Mouse (Mus musculus): Measurements from ENCODE around the gene Prr23a1. TPM values are rescaled to one million over a fixed set of nuclear protein-coding genes. Genes with fewer than 3 reads are reported as not detected.
A peak's percentile ranks its signal among the peaks of the same experiment; 100 is the strongest.

The Prr23a1 gene
- total RNA-seq (2021), result not detected

DNA sequence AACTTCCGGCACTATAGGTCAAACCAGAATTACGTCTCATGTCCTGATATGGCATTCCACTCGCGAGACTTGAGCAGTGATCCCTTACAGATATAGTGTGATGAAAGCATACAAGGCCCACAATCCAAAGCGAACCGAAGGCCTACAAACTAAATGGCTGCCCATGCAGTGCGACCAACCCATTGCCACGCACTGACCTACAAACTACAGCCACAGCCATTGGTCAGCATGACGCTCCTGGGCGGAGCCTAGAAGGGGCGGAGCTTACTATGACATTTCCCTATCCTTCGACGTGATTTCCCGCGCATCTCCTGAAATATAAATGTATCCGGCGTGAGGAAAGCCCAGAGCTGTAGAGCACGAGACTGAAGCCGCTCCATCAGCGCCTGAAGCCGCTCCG is at the start of gene Prr23a1:
Gene Prr23a1, plus strand, starts transcription at position 387 of the 400 bp plus-strand sequence.
- DNase-seq (ENCODE audit: extremely low spot score in 1 of 2, low spot score in 1 of 2), result no peak

DNA sequence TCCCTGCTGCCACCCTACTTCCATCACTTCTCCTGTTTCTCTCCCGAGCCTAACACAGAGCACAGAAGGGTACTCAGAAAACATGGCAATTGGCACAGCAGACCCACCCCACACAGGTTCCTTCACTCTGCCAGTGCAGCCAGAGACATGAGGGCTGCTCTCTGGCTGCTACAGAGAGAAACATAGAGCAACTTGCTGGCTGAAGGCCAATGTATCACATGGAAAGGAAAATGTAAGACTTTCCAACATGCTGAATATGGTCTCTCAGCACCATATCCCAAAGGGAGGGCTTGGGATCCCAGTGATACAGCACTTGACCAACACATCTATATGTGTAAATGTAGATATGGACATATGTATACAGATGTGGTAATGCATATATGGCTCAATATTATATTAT is 43.3 kb upstream of the Prr23a1 start:
- no peak for DNase-seq (ENCODE audit: extremely low spot score in 1 of 2, low spot score in 1 of 2)

DNA sequence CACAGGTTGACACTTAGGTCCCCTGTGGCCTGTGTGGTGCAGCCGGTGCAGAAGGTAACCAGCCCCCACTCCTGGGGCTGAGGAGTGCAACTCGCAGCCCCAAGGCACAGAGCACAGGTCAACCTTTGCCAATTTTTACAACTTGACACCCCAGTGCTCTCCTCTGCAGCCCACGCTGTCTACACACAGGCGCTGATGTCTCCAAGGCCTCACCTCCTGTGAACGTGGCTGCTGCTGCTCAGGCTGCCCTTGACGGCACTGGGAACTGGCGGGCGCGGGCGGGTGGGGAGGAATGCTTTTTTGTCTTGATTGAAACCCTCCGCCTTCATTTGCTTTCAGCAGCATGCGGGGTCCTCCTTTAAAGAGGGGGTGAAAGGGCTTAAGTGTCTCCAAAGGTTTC is 38.3 kb upstream of the Prr23a1 start:
- DNase-seq (ENCODE audit: extremely low spot score in 1 of 2, low spot score in 1 of 2), result no peak

DNA sequence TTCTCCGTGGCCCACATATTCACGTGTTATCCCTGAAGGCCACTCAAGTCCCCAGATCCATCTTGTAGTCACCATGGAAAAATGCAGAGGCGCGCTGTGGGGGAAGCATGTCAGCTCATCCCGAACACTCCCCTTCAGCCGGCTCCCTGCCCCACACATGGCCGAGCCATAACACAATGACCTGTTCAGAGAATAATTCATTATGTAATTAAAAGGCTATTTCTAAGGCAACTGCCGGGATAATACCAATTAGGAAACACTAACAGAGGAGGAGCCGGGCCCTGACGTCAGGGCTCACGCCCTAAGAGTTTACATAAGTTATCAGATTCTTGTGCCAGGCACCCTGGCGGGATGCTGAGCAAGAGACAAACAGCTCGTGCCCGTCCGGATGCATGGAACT is 36.8 kb upstream of the Prr23a1 start:
- no peak for DNase-seq (ENCODE audit: extremely low spot score in 1 of 2, low spot score in 1 of 2)

DNA sequence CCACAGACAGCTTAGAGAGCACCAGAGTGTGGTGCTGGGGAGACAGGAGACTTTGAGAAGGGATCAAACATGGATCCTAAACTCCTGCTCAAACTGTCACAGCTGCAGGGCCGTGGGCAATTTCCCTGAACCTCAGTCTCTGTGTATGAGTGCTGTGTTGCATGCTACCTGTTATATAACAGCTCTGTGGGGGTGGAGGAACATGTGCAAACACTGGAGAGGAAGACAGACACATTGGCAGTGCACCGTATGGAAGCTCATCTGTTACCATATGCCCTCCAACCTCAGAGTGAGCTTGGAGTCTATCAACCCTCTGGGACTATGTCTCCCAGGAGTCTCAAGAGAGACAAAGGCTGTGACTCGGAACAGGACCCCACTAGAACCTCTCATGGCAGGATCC is 36.4 kb upstream of the Prr23a1 start:
- DNase-seq (ENCODE audit: extremely low spot score in 1 of 2, low spot score in 1 of 2), result no peak

DNA sequence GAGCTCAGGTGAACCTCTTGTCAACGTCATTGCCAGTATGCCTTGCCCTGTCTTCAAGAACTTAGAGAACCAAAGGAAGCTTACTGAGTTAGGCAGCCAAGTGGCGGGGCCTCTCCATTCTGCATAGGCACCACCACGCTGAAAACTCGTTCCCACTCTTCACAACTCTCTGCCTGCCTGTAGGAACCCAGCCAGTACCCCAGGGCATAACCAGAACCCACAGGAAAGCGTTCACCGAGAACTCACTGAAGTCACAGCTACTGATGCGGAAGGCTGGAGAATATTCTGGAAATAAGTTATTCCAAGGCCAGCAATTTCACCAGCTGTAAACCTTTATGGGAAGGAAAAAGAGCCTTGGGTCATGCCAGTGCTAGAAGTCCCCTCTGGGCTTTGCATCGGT is 34.7 kb upstream of the Prr23a1 start:
- DNase-seq (ENCODE audit: extremely low spot score in 1 of 2, low spot score in 1 of 2), result no peak

DNA sequence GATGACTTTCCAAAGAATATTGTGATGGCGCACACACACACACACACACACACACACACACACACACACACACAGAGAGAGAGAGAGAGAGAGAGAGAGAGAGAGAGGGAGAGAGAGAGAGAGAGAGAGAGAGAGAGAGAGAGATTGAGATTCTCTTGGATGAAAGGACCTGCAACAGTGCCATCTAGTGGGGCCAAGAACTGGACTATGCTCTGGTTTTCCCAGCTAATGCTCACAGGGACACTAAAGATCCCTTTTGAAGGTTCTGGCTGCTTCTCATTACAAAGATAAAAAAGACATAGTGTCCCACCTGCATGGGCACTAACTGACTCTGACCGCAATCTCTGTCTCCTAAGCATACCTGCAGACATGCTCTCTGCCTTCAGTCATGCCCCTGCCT is 32.8 kb upstream of the Prr23a1 start:
- peak in 1 of 2 experiments; percentile 68 for DNase-seq (ENCODE audit: extremely low spot score in 1 of 2, low spot score in 1 of 2)

DNA sequence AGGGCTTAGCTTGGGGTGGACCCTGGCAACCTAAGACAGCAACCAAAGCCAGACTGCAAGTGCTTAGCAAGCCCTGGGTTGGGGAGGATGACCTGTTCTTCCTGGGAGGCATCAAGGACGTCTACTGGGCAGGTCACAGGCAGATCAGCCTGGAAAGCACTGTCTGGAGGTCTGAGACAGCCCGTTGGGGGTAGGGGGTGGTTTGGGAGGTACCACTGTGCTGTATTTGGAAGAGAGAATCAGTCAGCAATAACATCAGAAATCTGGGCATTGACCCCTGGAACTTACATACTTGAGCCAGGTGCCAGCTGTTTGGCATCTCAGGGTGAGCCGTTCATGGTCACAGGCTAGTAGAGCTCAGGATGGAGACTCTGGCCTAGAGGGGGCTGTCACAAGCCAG is 26.2 kb upstream of the Prr23a1 start:
- DNase-seq (ENCODE audit: extremely low spot score in 1 of 2, low spot score in 1 of 2), result no peak

DNA sequence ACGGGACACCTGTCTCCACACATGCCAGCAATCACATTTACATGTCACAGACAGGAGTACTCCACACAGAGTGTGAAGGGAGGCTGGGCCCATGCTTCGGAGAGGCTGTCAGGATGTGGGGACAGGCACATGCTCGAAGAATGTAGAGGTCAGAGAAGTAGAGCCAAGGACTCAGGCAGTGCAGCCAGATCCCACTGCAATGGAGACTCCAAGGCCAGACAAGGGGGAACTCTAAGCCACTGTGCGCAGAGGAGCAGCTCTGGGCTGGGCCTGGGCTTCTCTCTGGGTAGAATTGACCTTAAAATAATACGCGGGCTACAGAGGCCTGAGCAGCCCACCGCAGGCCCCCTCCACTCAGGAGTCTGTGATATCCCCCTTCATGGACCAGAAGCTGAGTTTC is 24.7 kb upstream of the Prr23a1 start:
- no peak for DNase-seq (ENCODE audit: extremely low spot score in 1 of 2, low spot score in 1 of 2)

DNA sequence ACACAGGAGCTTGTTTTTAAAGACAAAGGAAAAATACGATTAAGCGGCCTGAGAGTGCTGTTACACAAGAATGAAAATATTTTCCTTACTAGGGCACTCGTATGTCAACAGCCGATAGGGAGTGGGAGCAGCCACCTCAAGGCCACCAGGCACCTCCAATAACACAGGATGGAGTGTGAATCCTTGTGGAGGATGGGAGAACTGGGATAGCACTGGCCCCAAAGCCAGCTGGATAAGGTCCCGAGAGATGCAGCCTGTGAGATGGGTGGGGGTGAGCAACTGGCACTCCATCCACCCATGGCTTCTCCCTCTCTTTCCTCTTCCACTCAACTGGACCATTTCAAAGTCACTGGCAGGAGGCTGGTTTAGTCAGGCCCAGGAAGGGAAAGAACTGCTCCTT is 23.3 kb upstream of the Prr23a1 start:
- DNase-seq (ENCODE audit: extremely low spot score in 1 of 2, low spot score in 1 of 2), result no peak

DNA sequence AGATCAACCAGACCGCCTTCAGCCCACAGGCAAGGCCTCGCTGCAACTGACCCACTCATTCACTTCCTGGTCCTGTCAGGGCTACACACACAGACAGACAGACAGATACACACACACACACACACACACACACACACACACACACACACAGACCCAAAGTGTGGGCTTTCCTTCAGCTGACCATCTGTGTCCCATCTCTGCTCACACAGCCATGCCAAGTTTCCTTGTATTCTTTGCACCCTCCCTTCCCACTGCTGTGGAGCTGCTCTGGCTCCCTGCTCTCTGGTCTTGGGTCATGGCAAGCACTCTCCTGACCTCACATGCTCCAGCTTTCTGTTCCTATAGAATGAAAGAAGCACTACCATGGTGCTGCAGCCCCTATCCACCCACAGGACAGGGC is 22.8 kb upstream of the Prr23a1 start:
- no peak for DNase-seq (ENCODE audit: extremely low spot score in 1 of 2, low spot score in 1 of 2)

DNA sequence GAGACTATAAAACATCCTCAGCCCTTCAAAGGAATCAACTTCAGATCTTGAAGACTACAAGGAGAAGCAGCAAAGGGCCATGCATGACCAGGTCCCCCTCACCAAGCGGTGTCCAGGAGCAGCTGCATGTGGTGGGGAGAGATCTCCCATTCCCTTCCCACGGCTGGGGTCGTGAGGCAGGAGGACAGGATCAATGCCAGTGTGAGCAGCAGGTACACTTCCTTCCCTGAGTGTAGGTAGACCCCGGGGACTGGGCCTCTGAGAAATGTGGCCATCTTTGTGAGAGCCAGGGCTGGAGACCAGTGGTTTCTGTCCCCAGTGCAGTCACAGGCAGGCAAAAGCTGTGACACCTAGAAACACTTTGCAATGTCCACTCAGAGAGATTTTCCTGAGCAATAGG is 21.8 kb upstream of the Prr23a1 start:
- no peak for DNase-seq (ENCODE audit: extremely low spot score in 1 of 2, low spot score in 1 of 2)

DNA sequence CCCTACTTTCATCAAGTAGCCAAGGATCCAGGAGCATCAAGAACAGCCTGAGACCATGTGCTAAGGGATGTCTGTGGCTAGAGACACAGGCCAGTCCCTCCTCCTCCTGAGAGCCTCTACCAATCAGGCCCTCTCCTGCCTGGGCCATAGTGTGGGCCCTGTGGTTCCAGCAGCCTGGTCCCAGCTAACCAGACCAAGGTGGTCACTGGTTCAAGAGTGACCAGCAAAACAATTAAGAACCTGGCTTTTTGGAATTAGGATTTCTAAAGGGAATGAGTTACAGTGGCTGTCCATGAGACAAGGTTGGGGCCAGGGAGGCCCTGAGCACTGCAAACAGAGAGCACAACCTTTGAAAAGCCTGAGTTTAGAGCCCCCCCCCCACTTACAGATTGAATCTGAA is 21.2 kb upstream of the Prr23a1 start:
- DNase-seq (ENCODE audit: extremely low spot score in 1 of 2, low spot score in 1 of 2), result no peak

DNA sequence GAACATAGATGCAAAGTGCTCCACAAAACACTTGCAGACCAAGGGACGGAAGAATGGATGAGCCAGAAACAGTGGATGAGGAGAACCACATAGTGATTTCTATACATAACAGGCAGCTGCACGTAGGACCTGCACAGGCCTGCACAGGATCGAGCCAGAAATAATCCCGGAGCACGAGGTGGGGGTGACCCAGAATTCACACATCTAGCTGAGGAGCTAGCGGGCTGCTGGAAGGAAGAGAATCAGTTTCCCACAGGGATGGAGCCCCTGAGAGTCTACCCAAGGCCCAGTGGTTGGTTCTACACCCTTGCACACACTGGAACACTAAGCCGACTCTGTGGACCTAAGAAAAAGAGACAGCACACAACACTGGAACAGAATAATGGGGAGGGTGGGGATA is 18.5 kb upstream of the Prr23a1 start:
- DNase-seq (ENCODE audit: extremely low spot score in 1 of 2, low spot score in 1 of 2), result no peak

DNA sequence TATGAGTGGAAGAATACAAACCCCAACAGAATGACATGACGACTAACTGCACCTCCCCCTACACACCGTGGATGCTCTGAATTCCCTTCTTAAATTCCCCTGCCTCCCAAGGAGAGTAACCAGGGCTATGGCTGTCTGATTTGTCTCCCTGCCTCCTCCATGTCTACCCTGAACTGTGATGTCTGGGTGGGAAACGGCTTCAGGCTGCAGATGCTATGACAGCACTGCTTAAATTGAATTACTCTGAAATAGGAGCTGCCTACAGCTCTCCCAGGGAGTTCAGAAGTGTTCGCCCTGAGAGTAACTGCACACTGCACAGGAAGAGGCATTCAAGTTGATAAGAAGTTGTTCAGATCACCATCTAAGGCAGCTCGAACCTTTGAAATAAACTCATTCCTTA is 12.8 kb upstream of the Prr23a1 start:
- no peak for DNase-seq (ENCODE audit: extremely low spot score in 1 of 2, low spot score in 1 of 2)

DNA sequence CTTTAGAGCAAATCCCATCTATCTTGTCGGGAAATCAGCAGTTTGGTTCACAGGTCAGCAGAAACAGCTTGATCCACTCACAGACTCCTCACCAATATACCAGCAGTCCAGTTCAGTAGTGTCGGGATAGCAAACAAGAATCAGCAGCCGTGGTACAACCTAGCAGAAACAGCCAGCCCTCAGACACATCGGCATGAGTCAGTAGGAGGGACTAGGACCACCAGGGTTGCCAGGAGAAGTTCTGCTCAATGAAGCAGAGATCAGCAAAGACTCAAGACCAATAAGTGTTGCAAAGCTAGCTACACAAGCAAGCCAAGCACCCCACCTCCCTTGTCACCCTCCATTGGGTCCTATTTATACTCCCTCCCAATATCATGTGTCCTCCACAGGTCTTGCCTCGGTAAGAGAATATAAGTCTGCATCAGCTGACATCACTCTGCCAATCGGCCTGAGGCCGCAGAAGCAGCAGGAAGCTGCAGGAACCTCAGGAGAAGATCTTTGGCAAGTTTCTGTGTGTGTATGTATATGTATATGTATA is 4.7 kb upstream of the Prr23a1 start:
- no peak for DNase-seq (ENCODE audit: extremely low spot score in 1 of 2, low spot score in 1 of 2)

DNA sequence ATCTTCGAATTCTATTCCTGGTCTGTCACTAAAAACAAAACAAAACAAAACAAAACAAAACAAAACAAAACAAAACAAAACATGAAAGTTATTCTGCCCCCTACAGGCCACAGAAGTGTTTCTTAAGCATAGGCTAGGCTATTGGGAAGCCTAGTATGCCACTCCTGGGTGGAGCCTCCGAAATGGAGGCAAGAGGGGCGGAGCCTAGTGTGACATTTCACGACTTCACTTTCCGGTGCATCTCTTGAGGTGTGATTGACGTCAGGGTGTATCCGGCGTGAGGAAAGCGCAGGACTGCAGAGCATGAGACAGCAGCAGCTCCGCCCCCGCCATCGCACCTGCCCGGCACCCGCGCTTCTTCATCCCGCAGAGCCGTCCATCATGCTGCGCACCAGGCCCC is 13.9 kb downstream of the Prr23a1 start, which contains the start of gene Prr23a2:
Gene Prr23a2, plus strand, starts transcription at position 285 of the 400 bp plus-strand sequence.
- DNase-seq (ENCODE audit: extremely low spot score in 1 of 2, low spot score in 1 of 2), result no peak

DNA sequence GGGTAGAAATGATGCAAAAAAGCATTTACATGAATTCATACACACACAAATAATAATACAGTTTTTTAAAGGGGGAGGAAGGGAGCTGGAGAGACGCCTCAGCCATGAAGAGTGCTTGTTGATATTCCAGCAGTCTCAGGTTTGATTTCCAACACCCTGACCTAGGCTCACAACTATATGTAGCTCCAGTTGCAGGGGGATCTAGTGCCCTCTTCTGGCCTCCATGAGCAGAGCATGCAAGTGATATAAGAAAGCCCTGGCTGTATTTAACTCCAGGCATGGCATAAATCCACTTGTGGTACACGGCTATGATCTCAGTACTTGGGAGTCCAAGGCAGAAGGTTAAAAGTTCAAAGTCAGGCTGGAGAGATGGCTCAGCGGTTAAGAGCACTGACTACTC is 21.2 kb downstream of the Prr23a1 start:
- DNase-seq (ENCODE audit: extremely low spot score in 1 of 2, low spot score in 1 of 2), result no peak

DNA sequence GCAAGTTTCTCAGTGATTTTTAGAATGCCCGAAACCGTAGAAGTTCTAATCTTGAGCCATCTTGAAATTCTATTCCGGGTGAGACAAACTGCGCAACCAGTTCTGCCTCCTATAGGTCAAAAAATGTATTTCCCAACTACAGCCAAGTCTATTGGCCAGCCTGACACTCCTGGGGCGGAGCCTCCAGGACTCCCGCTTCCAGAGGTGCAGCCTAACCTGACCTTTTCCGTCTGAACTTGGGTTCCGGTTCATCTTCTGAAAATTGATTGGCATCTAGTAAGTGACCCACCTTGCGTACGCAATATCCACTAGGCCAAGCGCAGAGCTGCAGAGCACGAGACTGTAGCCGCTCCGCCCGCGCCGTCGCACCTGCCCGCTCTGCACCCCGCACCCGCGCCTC is 22.3 kb downstream of the Prr23a1 start, which contains the start of gene Prr23a3:
Gene Prr23a3, plus strand, starts transcription at position 197 of the 400 bp plus-strand sequence.
- DNase-seq (ENCODE audit: extremely low spot score in 1 of 2, low spot score in 1 of 2), result no peak

Measured in layer of hippocampus, postnatal 25 days (tissue).